Mouse (Mus musculus) hindbrain, embryonic 12.5 days (tissue): Measurements from ENCODE around the gene Igfbp6. TPM values are rescaled to one million over a fixed set of nuclear protein-coding genes. Genes with fewer than 3 reads are reported as not detected.

ENCODE experiments used
- ATAC-seq: fragments of 200-750 bp; cut with Nextera tagmentation; 2 replicates; pipeline ENCODE4 v1.8.0; 2017; ENCODE audit warnings: moderate TSS enrichment; ENCODE audit not compliant: low FRiP score
- H3K27ac ChIP-seq: fragments of 300-500 bp; sonication (generic); 2 replicates; pipeline ENCODE4 v1.5.1; 2016; ENCODE audit warnings: mild to moderate bottlenecking
- H3K27me3 ChIP-seq: fragments of 300-500 bp; sonication (generic); 2 replicates; pipeline ENCODE4 v1.6.1; 2016; ENCODE audit warnings: mild to moderate bottlenecking
- H3K36me3 ChIP-seq: fragments of 300-500 bp; sonication (generic); 2 replicates; pipeline ENCODE4 v1.6.1; 2016; ENCODE audit warnings: mild to moderate bottlenecking
- H3K4me1 ChIP-seq: fragments of 300-500 bp; sonication (generic); 2 replicates; pipeline ENCODE4 v1.6.1; 2016
- H3K4me2 ChIP-seq: fragments of 300-500 bp; sonication (generic); replicated peaks from 2 replicates; pipeline ENCODE4 v1.6.1; 2016; ENCODE audit warnings: mild to moderate bottlenecking
- H3K4me3 ChIP-seq: fragments of 300-500 bp; sonication (generic); 2 replicates; pipeline ENCODE4 v1.5.1; 2016; ENCODE audit warnings: mild to moderate bottlenecking
- H3K9ac ChIP-seq: fragments of 300-500 bp; sonication (generic); 2 replicates; pipeline ENCODE4 v1.6.1; 2016; ENCODE audit warnings: mild to moderate bottlenecking, moderate library complexity
- H3K9me3 ChIP-seq: fragments of 300-500 bp; sonication (generic); replicated peaks from 2 replicates; pipeline ENCODE4 v1.6.1; 2016; ENCODE audit warnings: mild to moderate bottlenecking
- WGBS: fragments of 180-500 bp; shearing (Covaris S2); methylation state at CpG from one replicate; pipeline ENCODE4 v1.1.7; 2016; 5-methylcytosine and 5-hydroxymethylcytosine counted together
- polyA plus RNA-seq: library from polyadenylated mRNA; unstranded; fragments of >200 nt; fragmentation: Nextera tagmentation; extraction: Ambion mirVana; gene quantifications from 2 replicates; pipeline ENCODE4 v1.2.1, GENCODE M21; 2016

Igfbp6 gene
- 0.42 TPM in 1 of 2 replicates, not detected in the other for polyA plus RNA-seq

DNA sequence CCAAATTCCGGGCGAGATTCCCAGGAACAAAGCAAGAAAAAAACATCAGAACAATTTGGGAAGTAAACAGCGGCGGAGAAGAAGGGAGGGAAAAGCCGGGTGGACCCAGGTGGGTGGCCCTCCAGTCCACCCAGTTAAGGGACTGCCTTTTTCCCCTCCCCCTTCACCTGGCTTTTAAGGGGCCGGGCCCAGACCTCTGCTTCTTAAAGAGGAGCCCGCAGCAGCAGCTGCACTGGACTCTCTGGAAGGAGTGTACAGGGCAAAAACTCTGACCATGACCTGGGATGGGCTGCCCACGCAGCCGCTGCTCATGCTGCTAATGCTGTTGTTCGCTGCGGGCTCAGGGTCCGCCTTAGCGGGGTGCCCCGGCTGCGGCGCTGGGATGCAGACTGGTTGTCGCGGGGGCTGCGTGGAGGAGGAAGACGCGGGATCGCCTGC, at the start of gene Igfbp6:
Gene Igfbp6, plus strand, starts transcription at position 89 of the 438 bp plus-strand sequence.
- no peak for ATAC-seq
- H3K9ac ChIP-seq: 0 out of 2 replicates have a peak within 1 kb of the TSS, but pooled peaks have one; percentile 23
- no peak within 1 kb of the TSS for H3K27ac ChIP-seq
- peak within 1 kb of the TSS; percentile 21 for H3K4me3 ChIP-seq
- H3K36me3 ChIP-seq: no peaks in the 10 kb centered on the region
- WGBS: 5% methylated on average over 22 of the region's 22 CpGs
- H3K4me2 ChIP-seq: peak within 1 kb of the TSS; percentile 42
- no peaks in the 10 kb centered on the region for H3K9me3 ChIP-seq
- peaks cover 42% of the 10 kb centered on the region for H3K27me3 ChIP-seq
- peaks cover 7% of the 10 kb centered on the region for H3K4me1 ChIP-seq

DNA sequence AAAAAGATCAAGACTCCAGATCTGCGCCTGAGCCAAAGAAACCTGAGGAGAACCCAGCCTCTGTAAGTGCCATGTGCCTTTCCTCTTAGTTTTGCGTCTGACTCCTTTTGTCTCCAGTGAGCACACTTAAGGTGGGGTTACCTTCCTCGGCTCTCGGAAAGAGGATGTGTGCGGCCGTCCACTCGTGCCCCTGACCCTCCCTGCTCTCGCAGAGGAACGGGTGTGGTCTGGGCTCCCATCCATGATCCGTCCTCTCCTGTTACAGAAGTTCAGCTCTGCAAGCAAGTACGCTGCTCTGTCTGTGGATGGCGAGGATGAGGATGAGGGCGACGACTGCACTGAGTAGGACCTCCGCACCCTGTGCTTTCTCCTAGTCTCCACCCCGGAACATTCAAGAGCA, 49.2 kb upstream of the Igfbp6 start:
- H3K4me1 ChIP-seq: peaks cover 18% of the 10 kb centered on the region
- H3K9me3 ChIP-seq: no peaks in the 10 kb centered on the region
- H3K27ac ChIP-seq: no peak overlapping the region
- ATAC-seq: no peak
- H3K4me2 ChIP-seq: no peak overlapping the region
- peaks cover 73% of the 10 kb centered on the region for H3K36me3 ChIP-seq
- H3K9ac ChIP-seq: no peak overlapping the region
- WGBS: 88% methylated on average over 16 of the region's 16 CpGs
- no peak overlapping the region for H3K4me3 ChIP-seq
- peaks cover 14% of the 10 kb centered on the region for H3K27me3 ChIP-seq

DNA sequence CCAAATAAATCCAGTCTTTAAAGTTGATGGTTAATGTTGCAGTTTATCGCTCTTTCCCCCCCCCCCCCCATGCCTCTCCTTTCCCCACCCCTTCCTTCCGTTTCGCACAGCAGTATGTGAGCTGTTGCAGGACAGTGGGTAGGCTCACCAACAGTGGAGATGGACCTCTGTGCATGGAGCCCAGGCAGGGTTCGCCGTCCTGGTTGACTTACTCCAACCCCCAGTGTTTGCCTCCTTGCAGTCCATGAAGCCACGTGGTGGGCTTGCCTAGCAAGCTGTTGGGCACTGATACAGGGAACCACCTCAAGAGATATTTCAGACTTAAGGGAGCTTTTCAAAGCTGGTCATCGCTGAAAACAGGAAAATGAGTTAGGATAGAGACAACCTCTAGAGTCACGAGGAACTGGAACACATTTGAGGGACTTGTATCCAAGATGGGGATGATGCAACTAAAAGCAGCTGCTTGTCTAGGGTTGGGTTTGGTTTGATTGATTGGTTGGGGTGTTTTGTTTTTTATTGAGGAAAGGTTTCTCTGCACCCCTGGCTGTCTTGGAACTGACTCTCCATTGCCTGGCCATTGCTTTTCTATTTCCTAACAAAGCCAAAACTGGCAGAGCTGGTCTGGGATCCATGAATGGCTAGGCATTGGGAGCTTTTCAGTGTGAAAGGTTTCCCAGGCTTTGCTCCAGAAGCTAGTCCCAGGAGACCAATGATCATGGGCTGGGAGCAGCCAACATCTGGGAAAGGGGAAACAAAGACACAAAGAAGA, 46.8 kb upstream of the Igfbp6 start:
- peaks cover 41% of the 10 kb centered on the region for H3K4me1 ChIP-seq

DNA sequence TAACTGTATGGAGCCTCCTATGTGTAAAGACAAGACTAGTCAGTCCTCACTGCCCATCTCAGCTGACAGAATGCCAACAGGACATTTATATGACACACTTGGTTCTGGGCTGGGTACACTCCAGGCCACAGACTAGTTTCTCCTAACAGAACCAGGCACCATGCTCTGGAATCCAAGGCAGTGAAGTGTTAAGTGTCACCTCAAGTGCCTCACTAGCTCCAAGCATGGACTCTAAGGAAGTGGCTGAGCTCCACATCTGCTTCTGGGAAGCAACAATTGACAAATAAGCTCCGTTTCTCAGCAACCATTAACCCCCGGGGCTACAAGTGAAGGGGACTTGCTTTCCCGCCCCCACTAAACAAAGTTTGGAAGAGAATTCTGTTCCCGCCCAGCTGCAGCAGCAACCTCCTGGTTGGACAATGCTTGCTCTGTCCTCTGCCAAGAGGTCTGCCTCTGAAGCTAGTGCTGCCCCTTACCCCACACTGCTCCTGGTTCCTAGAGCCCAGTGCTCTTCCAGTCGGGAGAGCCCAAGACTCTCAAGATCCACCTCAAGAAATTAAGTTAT, 46.1 kb upstream of the Igfbp6 start:
- H3K4me3 ChIP-seq: no peak overlapping the region
- no peak for ATAC-seq
- H3K4me2 ChIP-seq: no peak overlapping the region
- H3K27me3 ChIP-seq: peaks cover 25% of the 10 kb centered on the region
- H3K27ac ChIP-seq: no peak overlapping the region
- no peaks in the 10 kb centered on the region for H3K9me3 ChIP-seq
- H3K4me1 ChIP-seq: peaks cover 48% of the 10 kb centered on the region
- peaks cover 42% of the 10 kb centered on the region for H3K36me3 ChIP-seq
- WGBS: 25% methylated on average over 5 of the region's 5 CpGs
- no peak overlapping the region for H3K9ac ChIP-seq

More for the DNA sequence above, 46.8 kb upstream of the Igfbp6 start:
- 78% methylated on average over 8 of the region's 8 CpGs for WGBS
- Histone ChIP-seq H3K9me3 (no peaks in the 10 kb centered on the region), H3K9ac (no peak overlapping the region), H3K36me3 (peaks cover 50% of the 10 kb centered on the region), H3K27me3 (peaks cover 18% of the 10 kb centered on the region), H3K4me3 (no peak overlapping the region), H3K27ac (no peak overlapping the region), H3K4me2 (no peak overlapping the region)
- ATAC-seq: no peak

DNA sequence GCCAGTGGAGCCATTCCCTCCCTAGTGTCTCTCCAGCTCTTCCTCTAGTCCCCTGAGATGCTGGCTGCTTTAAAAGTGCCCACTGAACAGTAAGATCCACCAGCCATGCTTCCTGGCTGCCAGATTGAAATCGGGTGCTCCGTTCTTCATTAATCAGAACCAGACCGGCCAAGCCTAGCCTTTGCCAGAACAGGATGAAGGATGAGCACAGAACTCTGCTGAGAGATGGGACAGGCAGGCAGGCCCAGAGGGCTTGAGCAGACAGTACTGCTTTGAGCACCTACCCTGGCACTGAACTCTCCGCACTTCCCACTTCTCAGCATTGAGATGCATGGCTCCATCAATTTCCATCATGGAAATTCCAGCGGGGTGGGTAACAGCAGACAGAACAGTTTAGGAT, 44.9 kb upstream of the Igfbp6 start:
- WGBS: 46% methylated on average over 5 of the region's 5 CpGs
- no peak overlapping the region for H3K27ac ChIP-seq

GRCm38 (mm10) chr15:102099771-102100160, 44.4 kb upstream of the Igfbp6 start:
- no peak for ATAC-seq
- Histone ChIP-seq H3K36me3 (peaks cover 25% of the 10 kb centered on the region), H3K27me3 (peaks cover 33% of the 10 kb centered on the region), H3K4me3 (peak overlapping the region; percentile 52), H3K9ac (peak overlapping the region; percentile 70), H3K4me2 (peak overlapping the region; percentile 85), H3K27ac (peak overlapping the region; percentile 83; the same call in 1 of the 2 replicates), H3K9me3 (no peaks in the 10 kb centered on the region), H3K4me1 (peaks cover 63% of the 10 kb centered on the region)
- WGBS: 20% methylated on average over 8 of the region's 8 CpGs

More for the DNA sequence above, 44.9 kb upstream of the Igfbp6 start:
- peaks cover 28% of the 10 kb centered on the region for H3K27me3 ChIP-seq
- H3K4me1 ChIP-seq: peaks cover 60% of the 10 kb centered on the region
- H3K9me3 ChIP-seq: no peaks in the 10 kb centered on the region
- no peak overlapping the region for H3K9ac ChIP-seq
- peaks cover 30% of the 10 kb centered on the region for H3K36me3 ChIP-seq
- ATAC-seq: no peak
- no peak overlapping the region for H3K4me3 ChIP-seq
- peak overlapping the region; percentile 85 for H3K4me2 ChIP-seq

DNA sequence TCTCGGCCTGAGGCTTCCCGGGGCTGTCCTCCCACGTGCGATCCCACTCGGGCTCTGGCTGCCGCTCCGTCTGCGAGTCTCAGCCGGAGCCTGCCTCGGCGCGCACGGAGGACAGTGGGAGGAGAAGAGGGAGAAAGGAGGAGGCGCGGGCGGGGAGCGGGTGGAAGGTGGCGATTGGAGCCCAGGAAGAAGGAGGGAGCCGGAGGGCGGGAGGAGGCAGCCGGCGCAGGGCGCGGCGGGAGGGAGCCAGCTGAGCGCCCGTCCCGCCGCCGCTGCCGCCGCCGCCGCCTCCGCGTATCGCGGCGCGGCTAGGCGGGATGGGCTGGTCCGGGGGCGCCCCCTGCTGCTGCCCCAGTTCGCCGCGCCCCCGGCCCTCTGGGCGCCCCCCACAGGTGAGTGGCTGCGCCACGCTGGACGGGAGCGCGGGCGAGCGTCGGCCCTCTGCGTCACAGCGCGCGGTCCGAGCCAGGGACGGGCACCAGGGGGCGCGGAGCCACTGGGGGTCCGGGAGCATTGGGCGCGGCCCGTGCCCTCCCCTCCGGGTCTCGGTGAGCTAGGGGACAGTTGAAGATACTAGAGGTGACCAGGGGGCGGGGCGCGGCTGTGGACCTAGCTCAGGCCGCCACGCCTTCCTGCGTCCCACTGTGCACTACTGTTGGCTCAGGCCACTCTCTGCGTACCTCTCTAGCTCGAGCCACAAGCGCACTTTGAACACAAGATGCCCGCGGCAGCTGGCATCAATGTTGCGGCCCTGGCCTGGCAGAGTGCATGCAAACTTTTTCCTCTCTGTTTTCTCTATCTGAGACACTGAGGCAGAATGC, 43.8 kb upstream of the Igfbp6 start, which contains the start of gene Tns2:
Gene Tns2, plus strand, starts transcription at position 253 of the 821 bp plus-strand sequence.
- Histone ChIP-seq H3K4me1 (peaks cover 64% of the 10 kb centered on the region), H3K36me3 (peaks cover 19% of the 10 kb centered on the region), H3K4me3 (peak within 1 kb of the TSS; percentile 52), H3K9ac (peak within 1 kb of the TSS; percentile 70), H3K9me3 (no peaks in the 10 kb centered on the region), H3K27me3 (peaks cover 39% of the 10 kb centered on the region), H3K27ac (peak within 1 kb of the TSS; percentile 83), H3K4me2 (peak within 1 kb of the TSS; percentile 85)
- WGBS: under 1% methylated on average over 47 of the region's 82 CpGs
- ATAC-seq: peak; percentile 61

DNA sequence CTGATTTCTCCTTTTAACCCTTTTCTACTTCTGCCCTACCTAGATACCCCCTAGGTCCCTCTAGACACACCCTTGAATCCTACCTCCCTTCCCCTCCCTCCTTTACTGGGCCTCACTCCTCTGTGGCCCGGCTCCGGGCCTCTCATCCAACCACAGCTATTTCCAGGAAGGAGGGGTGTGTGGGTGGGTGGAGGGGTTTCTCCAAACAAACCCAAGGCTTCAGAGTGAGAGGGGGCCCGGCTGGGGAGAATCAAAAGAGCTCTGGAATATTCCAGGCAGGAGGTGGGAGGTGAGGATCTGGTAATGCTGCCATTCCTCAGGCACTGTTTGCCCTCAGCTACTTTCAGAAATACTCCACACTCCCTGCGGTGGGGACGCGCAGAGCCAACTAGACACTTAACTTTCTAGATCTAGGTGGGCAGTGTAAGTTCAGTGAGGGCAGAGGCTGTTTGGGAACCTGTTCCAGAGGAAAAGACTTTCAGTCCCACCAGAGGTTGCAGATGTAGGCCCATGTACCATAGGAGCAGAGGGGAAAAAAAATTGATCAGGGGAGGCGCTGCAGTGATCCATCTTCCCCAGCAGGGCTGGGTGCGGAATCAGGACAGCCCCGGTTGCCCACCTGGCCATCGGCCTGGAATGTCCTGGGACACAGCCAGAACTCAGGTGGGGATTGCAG, 43.0 kb upstream of the Igfbp6 start:
- no peak for ATAC-seq
- H3K9me3 ChIP-seq: no peaks in the 10 kb centered on the region
- H3K27ac ChIP-seq: peak overlapping the region; percentile 83
- H3K4me1 ChIP-seq: peaks cover 70% of the 10 kb centered on the region
- H3K9ac ChIP-seq: no peak overlapping the region
- H3K4me2 ChIP-seq: peak overlapping the region; percentile 85
- peaks cover 11% of the 10 kb centered on the region for H3K36me3 ChIP-seq
- WGBS: 20% methylated on average over 10 of the region's 10 CpGs
- peaks cover 46% of the 10 kb centered on the region for H3K27me3 ChIP-seq
- H3K4me3 ChIP-seq: peak overlapping the region; percentile 52

DNA sequence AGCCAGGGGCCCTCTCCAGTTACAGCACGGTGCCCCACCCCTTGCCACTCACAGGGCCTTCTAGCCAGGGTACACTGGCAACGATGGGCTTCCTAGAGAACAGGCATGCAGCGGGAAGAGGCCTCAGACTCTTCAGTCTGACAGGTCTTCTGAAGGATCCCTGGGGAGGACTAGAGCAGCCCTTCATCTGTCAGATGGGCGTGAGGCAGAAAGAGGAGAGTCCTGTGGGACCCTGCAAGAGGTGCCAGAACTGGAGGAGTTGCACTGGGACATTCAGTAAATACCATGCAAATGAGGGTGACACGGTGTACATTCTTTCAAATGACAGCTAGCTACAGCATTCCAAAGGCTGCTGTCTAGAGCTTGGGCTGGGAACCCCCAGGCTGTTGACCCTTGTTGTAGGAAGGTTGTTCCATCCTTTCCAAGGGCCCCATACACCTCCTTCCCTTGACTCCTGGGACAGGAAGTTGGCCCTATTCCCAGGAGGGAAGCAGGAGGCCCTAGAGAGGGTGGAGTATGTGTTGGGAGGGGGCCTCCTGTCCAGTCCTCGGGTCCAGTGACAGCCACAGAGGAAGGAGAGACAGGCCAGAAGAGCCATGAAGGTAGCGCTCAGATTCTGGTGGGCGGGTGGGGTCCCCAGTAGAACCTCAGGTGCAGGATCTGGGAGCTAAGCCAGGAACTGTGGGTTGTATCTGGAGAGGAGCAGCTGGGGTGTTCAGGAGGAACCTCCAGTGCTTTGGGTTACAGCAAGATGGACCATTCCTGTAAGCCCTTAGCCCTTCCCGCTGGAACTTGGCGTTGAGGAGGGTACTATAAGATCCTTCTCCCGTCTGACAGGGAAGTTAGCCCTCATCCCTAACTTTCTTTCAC, 42.3 kb upstream of the Igfbp6 start:
- 0 out of 2 replicates have a peak overlapping the region, but pooled peaks have one; percentile 23 for H3K4me3 ChIP-seq
- peak overlapping the region; percentile 83 for H3K27ac ChIP-seq
- ATAC-seq: no peak
- no peaks in the 10 kb centered on the region for H3K9me3 ChIP-seq
- H3K4me1 ChIP-seq: peaks cover 74% of the 10 kb centered on the region
- H3K27me3 ChIP-seq: peaks cover 54% of the 10 kb centered on the region
- peaks cover 6% of the 10 kb centered on the region; the same call in 1 of the 2 replicates for H3K36me3 ChIP-seq
- H3K9ac ChIP-seq: no peak overlapping the region
- 27% methylated on average over 11 of the region's 11 CpGs for WGBS
- peak overlapping the region; percentile 85 for H3K4me2 ChIP-seq

- Histone ChIP-seq H3K9me3 (no peaks in the 10 kb centered on the region), H3K4me3 (peak overlapping the region; percentile 23), H3K36me3 (peaks cover 6% of the 10 kb centered on the region; the same call in 1 of the 2 replicates), H3K9ac (peak overlapping the region; percentile 51), H3K4me2 (peak overlapping the region; percentile 42), H3K27me3 (peaks cover 62% of the 10 kb centered on the region), H3K27ac (peak overlapping the region; percentile 83), H3K4me1 (peaks cover 78% of the 10 kb centered on the region)
- no peak for ATAC-seq
- WGBS: 13% methylated on average over 6 of the region's 6 CpGs
These were observed 41.5 kb upstream of the Igfbp6 start for GRCm38 (mm10) chr15:102102548-102103121.
